Mouse (Mus musculus): ENCODE results near the gene Plekha6. TPM values are rescaled to one million over a fixed set of nuclear protein-coding genes. Genes with fewer than 3 reads are reported as not detected.
A peak's percentile ranks its signal among the peaks of the same experiment; 100 is the strongest.

Gene Plekha6
- not detected in 2 replicates for total RNA-seq (2014; fragmentation: Nextera tagmentation)
- 0.17 and 0.38 TPM in 2 replicates for total RNA-seq (2017)
- 0.02 and 0.07 TPM in 2 replicates for polyA plus RNA-seq (2012)

GRCm38 (mm10) chr1:133163820-133164431, at the start of gene Plekha6:
Plekha6 (plus strand) TSS chr1:133164210.
- no peak for TF ChIP-seq TAL1 (conservative IDR thresholded peaks at IDR 0.05; ENCODE audit: low read depth, low read length)
- no peak for DNase-seq (ENCODE audit: low spot score)
- ATAC-seq (ENCODE audit: extremely low read depth, insufficient number of reproducible peaks, low FRiP score, poor library complexity, severe bottlenecking): no peak
- no peaks in the 10 kb centered on the region; the same call in 1 of the 2 replicates for H3K4me1 ChIP-seq (ENCODE audit: insufficient read depth, low read depth, low read length)
- 0 out of 2 replicates have a peak within 1 kb of the TSS, but pooled peaks have one; percentile 1 for H3K4me3 ChIP-seq (ENCODE audit: low read depth, low read length)
- H3K9me3 ChIP-seq (replicated peaks): no peaks in the 10 kb centered on the region
- H3K27me3 ChIP-seq (ENCODE audit: insufficient read depth, low read length): peaks cover 64% of the 10 kb centered on the region
- no peaks in the 10 kb centered on the region for H3K36me3 ChIP-seq (replicated peaks)

DNA sequence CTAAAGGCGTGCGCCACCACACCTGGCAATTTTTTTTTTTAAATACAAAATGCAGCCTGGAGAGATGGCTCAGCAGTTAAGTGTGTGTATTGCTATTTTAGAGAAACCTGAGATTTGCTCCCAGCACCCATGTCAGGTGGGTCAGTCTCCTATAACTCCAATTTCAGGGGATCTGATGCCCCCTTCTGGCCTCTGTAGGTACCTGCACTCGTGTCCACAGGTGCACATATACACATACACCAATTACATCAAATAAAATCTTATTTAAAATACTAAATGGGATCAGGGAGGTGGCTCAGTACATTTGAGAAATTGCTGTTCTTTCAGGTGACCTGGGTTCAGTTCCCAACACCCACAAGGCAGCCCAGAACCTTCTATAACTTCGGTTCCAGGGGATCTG, 47.9 kb upstream of the Plekha6 start:
- Histone ChIP-seq H3K27me3 (ENCODE audit: insufficient read depth, low read length) (peaks cover 6% of the 10 kb centered on the region), H3K36me3 (replicated peaks) (no peaks in the 10 kb centered on the region), H3K4me1 (ENCODE audit: insufficient read depth, low read depth, low read length) (peaks cover 26% of the 10 kb centered on the region), H3K9me3 (replicated peaks) (peaks cover 2% of the 10 kb centered on the region), H3K4me3 (ENCODE audit: low read depth, low read length) (no peak overlapping the region)
- TF ChIP-seq GATA1 (IDR thresholded peaks at IDR 0.05; ENCODE audit: borderline replicate concordance, low read length) (no peak), TAL1 (conservative IDR thresholded peaks at IDR 0.05; ENCODE audit: low read depth, low read length) (no peak), POLR2AphosphoS5 (IDR thresholded peaks at IDR 0.05; ENCODE audit: insufficient replicate concordance, low read depth, low read length) (no peak), GATA2 (IDR thresholded peaks at IDR 0.05; ENCODE audit: borderline replicate concordance, low read depth, low read length) (no peak), CTCF (IDR thresholded peaks at IDR 0.05; ENCODE audit: low read depth, low read length) (no peak)
- ATAC-seq (ENCODE audit: extremely low read depth, insufficient number of reproducible peaks, low FRiP score, poor library complexity, severe bottlenecking): no peak
- no peak for DNase-seq (ENCODE audit: low spot score)

DNA sequence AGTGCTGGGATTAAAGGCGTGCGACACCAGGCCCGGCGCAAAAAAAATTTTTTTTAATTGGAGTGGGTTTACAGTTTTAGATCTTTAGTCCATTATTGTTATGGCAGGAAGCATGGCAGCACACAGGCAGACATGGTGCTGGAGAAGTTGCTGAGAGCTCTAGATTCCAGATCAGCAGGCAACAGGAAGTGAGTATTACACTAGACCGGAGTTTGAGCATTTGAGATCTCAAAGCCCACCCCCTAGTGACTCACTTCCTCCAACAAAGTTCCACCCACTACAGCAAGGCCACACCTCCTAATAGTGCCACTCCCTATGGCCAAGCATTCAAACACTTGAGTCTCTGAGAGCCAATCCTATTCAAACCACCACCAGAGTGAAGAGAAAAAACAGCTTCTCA, 45.9 kb upstream of the Plekha6 start:
- Histone ChIP-seq H3K4me1 (ENCODE audit: insufficient read depth, low read depth, low read length) (peaks cover 31% of the 10 kb centered on the region), H3K36me3 (replicated peaks) (no peaks in the 10 kb centered on the region), H3K27me3 (ENCODE audit: insufficient read depth, low read length) (peaks cover under 1% of the 10 kb centered on the region), H3K9me3 (replicated peaks) (peaks cover 2% of the 10 kb centered on the region), H3K4me3 (ENCODE audit: low read depth, low read length) (no peak overlapping the region)
- TF ChIP-seq POLR2AphosphoS5 (IDR thresholded peaks at IDR 0.05; ENCODE audit: insufficient replicate concordance, low read depth, low read length): no peak
- TF ChIP-seq TAL1 (conservative IDR thresholded peaks at IDR 0.05; ENCODE audit: low read depth, low read length): no peak
- TF ChIP-seq GATA1 (IDR thresholded peaks at IDR 0.05; ENCODE audit: borderline replicate concordance, low read length): no peak
- TF ChIP-seq GATA2 (IDR thresholded peaks at IDR 0.05; ENCODE audit: borderline replicate concordance, low read depth, low read length): no peak
- TF ChIP-seq CTCF (IDR thresholded peaks at IDR 0.05; ENCODE audit: low read depth, low read length): no peak
- ATAC-seq (ENCODE audit: extremely low read depth, insufficient number of reproducible peaks, low FRiP score, poor library complexity, severe bottlenecking) (no peak), DNase-seq (ENCODE audit: low spot score) (no peak)

DNA sequence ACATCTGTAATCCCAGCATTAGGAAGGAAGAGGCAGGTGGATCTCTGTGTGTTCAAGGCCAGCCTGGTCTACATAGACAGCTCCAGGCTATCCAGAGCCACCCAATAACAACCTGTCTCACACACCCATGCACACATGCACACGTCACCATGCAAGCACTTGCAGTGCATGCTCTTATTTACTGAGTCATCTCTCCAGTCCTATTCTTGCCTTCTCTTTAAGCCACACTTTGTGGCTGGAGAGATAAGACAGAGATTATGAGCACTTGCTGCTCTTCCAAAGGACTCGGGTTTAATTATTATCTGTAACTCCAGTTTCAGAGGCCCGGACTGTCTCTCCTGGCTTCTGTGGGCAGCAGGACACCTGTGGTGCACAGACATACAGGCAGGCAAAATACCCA, 45.2 kb upstream of the Plekha6 start:
- Histone ChIP-seq H3K4me1 (ENCODE audit: insufficient read depth, low read depth, low read length) (peaks cover 32% of the 10 kb centered on the region), H3K27me3 (ENCODE audit: insufficient read depth, low read length) (no peaks in the 10 kb centered on the region), H3K36me3 (replicated peaks) (no peaks in the 10 kb centered on the region), H3K9me3 (replicated peaks) (peaks cover 2% of the 10 kb centered on the region; the same call in 1 of the 2 replicates), H3K4me3 (ENCODE audit: low read depth, low read length) (no peak overlapping the region)
- no peak for TF ChIP-seq CTCF (IDR thresholded peaks at IDR 0.05; ENCODE audit: low read depth, low read length)
- no peak for TF ChIP-seq GATA2 (IDR thresholded peaks at IDR 0.05; ENCODE audit: borderline replicate concordance, low read depth, low read length)
- TF ChIP-seq TAL1 (conservative IDR thresholded peaks at IDR 0.05; ENCODE audit: low read depth, low read length): peak; percentile 32; the same call in 1 of the 2 replicates
- TF ChIP-seq POLR2AphosphoS5 (IDR thresholded peaks at IDR 0.05; ENCODE audit: insufficient replicate concordance, low read depth, low read length): no peak
- TF ChIP-seq GATA1 (IDR thresholded peaks at IDR 0.05; ENCODE audit: borderline replicate concordance, low read length): no peak
- DNase-seq (ENCODE audit: low spot score) (no peak), ATAC-seq (ENCODE audit: extremely low read depth, insufficient number of reproducible peaks, low FRiP score, poor library complexity, severe bottlenecking) (peak; percentile 80)

GRCm38 (mm10) chr1:133119931-133120712, 43.9 kb upstream of the Plekha6 start:
- H3K4me3 ChIP-seq (ENCODE audit: low read depth, low read length): no peak overlapping the region
- ATAC-seq (ENCODE audit: extremely low read depth, insufficient number of reproducible peaks, low FRiP score, poor library complexity, severe bottlenecking): no peak
- H3K27me3 ChIP-seq (ENCODE audit: insufficient read depth, low read length): no peaks in the 10 kb centered on the region
- H3K36me3 ChIP-seq (replicated peaks): no peaks in the 10 kb centered on the region
- no peak for TF ChIP-seq POLR2AphosphoS5 (IDR thresholded peaks at IDR 0.05; ENCODE audit: insufficient replicate concordance, low read depth, low read length)
- H3K9me3 ChIP-seq (replicated peaks): no peaks in the 10 kb centered on the region
- H3K4me1 ChIP-seq (ENCODE audit: insufficient read depth, low read depth, low read length): peaks cover 34% of the 10 kb centered on the region
- no peak for DNase-seq (ENCODE audit: low spot score)

DNA sequence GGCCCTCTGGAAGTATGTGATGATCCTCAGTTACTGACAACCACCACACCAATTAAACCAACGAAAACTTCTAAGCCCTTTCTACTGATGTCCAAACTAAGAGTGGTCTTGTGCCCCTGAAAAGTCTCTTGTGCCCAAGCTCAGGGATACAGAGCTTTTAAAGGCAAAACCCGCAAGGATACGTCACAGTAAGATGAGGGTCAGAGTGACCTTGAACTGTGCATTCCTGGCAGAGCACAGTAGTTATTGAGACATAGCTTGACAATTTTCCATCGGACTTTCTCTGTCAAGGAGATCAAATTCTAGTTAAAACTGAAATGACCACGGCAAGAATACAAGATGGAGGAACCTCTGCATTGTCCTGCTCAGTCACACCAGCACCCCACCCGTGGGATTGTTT, 42.8 kb upstream of the Plekha6 start:
- no peak for ATAC-seq (ENCODE audit: extremely low read depth, insufficient number of reproducible peaks, low FRiP score, poor library complexity, severe bottlenecking)
- Histone ChIP-seq H3K4me3 (ENCODE audit: low read depth, low read length) (no peak overlapping the region), H3K4me1 (ENCODE audit: insufficient read depth, low read depth, low read length) (peaks cover 37% of the 10 kb centered on the region), H3K27me3 (ENCODE audit: insufficient read depth, low read length) (no peaks in the 10 kb centered on the region), H3K9me3 (replicated peaks) (no peaks in the 10 kb centered on the region; the same call in 1 of the 2 replicates), H3K36me3 (replicated peaks) (no peaks in the 10 kb centered on the region)
- TF ChIP-seq CTCF (IDR thresholded peaks at IDR 0.05; ENCODE audit: low read depth, low read length): no peak
- no peak for TF ChIP-seq POLR2AphosphoS5 (IDR thresholded peaks at IDR 0.05; ENCODE audit: insufficient replicate concordance, low read depth, low read length)
- TF ChIP-seq GATA2 (IDR thresholded peaks at IDR 0.05; ENCODE audit: borderline replicate concordance, low read depth, low read length): no peak
- no peak for TF ChIP-seq TAL1 (conservative IDR thresholded peaks at IDR 0.05; ENCODE audit: low read depth, low read length)
- no peak for TF ChIP-seq GATA1 (IDR thresholded peaks at IDR 0.05; ENCODE audit: borderline replicate concordance, low read length)
- DNase-seq (ENCODE audit: low spot score): no peak

Measured in G1E (cell line).